Mouse (Mus musculus): ENCODE data around the gene Mvb12a.

GRCm38 (mm10) chr8:71511644-71512043, 31.1 kb upstream of the Mvb12a start, which contains the start of gene Plvap:
- TF ChIP-seq CTCF (IDR thresholded peaks at IDR 0.05; ENCODE audit: low read depth) (no peak), EP300 (IDR thresholded peaks at IDR 0.05; ENCODE audit: low read depth) (no peak)

Data from heart, postnatal 0 days (tissue).